Mouse (Mus musculus) liver, postnatal 0 days (tissue): ENCODE measurements around the gene Elmo2. TPM values are rescaled to one million over a fixed set of nuclear protein-coding genes. Genes with fewer than 3 reads are reported as not detected.

Experiments
- ATAC-seq: fragments of 200-750 bp; cut with Nextera tagmentation; 2 replicates; pipeline ENCODE4 v1.8.0; 2017; ENCODE audit warnings: mild to moderate bottlenecking, moderate library complexity
- DNase-seq: peaks from one replicate; pipeline ENCODE4 v3.0.0-alpha.2; 2016
- H3K27ac ChIP-seq: fragments of 300-500 bp; sonication (generic); 2 replicates; pipeline ENCODE4 v1.5.1; 2014; ENCODE audit warnings: antibody characterized with exemption, moderate library complexity, mild to moderate bottlenecking, low read depth
- H3K27me3 ChIP-seq: fragments of 300-500 bp; sonication (generic); 2 replicates; pipeline ENCODE4 v1.6.1; 2014; ENCODE audit warnings: low read length, control low read depth, mixed read lengths; ENCODE audit not compliant: insufficient read depth
- H3K36me3 ChIP-seq: fragments of 300-500 bp; sonication (generic); replicated peaks from 2 replicates; pipeline ENCODE4 v1.6.1; 2014; ENCODE audit warnings: mild to moderate bottlenecking, control low read depth, low read length, moderate library complexity, mixed read lengths; ENCODE audit not compliant: insufficient read depth
- H3K4me1 ChIP-seq: fragments of 300-500 bp; sonication (generic); 2 replicates; pipeline ENCODE4 v1.6.1; 2014; ENCODE audit warnings: antibody characterized with exemption, mild to moderate bottlenecking, control low read depth; ENCODE audit not compliant: insufficient read depth
- H3K4me2 ChIP-seq: fragments of 300-500 bp; sonication (generic); 2 replicates; pipeline ENCODE4 v1.6.1; 2014; ENCODE audit warnings: low read depth, mild to moderate bottlenecking, low read length, moderate library complexity, mixed read lengths
- H3K4me3 ChIP-seq: fragments of 300-500 bp; sonication (generic); 2 replicates; pipeline ENCODE4 v1.5.1; 2014; ENCODE audit warnings: low read depth, low read length
- H3K9ac ChIP-seq: fragments of 300-500 bp; sonication (generic); replicated peaks from 2 replicates; pipeline ENCODE4 v1.6.1; 2014; ENCODE audit warnings: mild to moderate bottlenecking, moderate library complexity
- H3K9me3 ChIP-seq: fragments of 300-500 bp; sonication (generic); 2 replicates; pipeline ENCODE4 v1.6.1; 2016; ENCODE audit warnings: mild to moderate bottlenecking, control low read depth, low read length, mixed read lengths
- CTCF ChIP-seq: sonication (generic); IDR thresholded peaks from 2 replicates; pipeline ENCODE4 v1.5.1; 2016; ENCODE audit warnings: antibody characterized with exemption, low read depth
- EP300 ChIP-seq: IDR thresholded peaks from 2 replicates; pipeline ENCODE4 v1.6.1; 2016; ENCODE audit warnings: antibody characterized with exemption, low read depth, mild to moderate bottlenecking
- WGBS: fragments of 180-500 bp; shearing (Covaris S2); extraction: QIAGEN DNeasy Blood & Tissue Kit; methylation state at CpG from one replicate; pipeline ENCODE4 v1.1.7; 2014; ENCODE audit not compliant: insufficient replicate concordance; 5-methylcytosine and 5-hydroxymethylcytosine counted together
- polyA plus RNA-seq: library from polyadenylated mRNA; unstranded; fragments of >200 nt; fragmentation: Nextera tagmentation; extraction: Ambion mirVana; gene quantifications from 2 replicates; pipeline ENCODE4 v1.2.1, GENCODE M21; 2015

The Elmo2 gene
- polyA plus RNA-seq, 1 experiment from 2014 or later = 12.3 TPM

DNA sequence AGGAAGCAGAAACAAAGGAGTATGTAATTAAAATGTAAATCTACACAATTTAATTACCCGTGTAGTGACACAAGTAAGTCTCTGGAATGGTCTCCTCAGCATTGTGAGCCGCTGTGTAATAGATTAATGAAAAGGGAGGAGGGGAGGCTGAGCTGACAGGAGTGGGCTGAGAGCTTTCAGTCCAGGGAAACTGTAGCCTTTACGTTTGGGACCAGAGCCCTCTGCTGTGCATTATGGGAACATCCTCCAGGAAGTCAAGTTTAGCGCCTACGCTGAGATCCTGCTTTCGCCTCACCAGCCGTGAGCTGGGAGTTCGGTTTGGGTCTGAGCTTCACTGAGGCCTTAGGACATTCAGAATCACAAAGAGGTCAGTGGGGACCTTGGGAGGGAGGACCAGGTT, 23.2 kb upstream of the Elmo2 start:
- WGBS = 33% methylated on average over 8 of the region's 8 CpGs
- ATAC-seq (no peak), DNase-seq (no peak)
- Histone ChIP-seq H3K4me3 (no peak overlapping the region), H3K9ac (no peak overlapping the region), H3K9me3 (peaks cover 10% of the 10 kb centered on the region; the same call in 1 of the 2 replicates), H3K4me2 (no peak overlapping the region), H3K27me3 (no peaks in the 10 kb centered on the region), H3K4me1 (no peaks in the 10 kb centered on the region), H3K27ac (no peak overlapping the region), H3K36me3 (no peaks in the 10 kb centered on the region)
- TF ChIP-seq EP300 (no peak), CTCF (peak; percentile 44)

- Histone ChIP-seq H3K4me3 (no peak overlapping the region), H3K4me2 (no peak overlapping the region), H3K9me3 (no peaks in the 10 kb centered on the region), H3K27me3 (no peaks in the 10 kb centered on the region), H3K9ac (no peak overlapping the region), H3K36me3 (no peaks in the 10 kb centered on the region), H3K4me1 (no peaks in the 10 kb centered on the region), H3K27ac (no peak overlapping the region)
- ATAC-seq (no peak), DNase-seq (no peak)
- TF ChIP-seq CTCF (no peak), EP300 (no peak)
- 72% methylated on average over 5 of the region's 5 CpGs for WGBS
These were observed 19.9 kb upstream of the Elmo2 start for GRCm38 (mm10) chr2:165346180-165346579.

DNA sequence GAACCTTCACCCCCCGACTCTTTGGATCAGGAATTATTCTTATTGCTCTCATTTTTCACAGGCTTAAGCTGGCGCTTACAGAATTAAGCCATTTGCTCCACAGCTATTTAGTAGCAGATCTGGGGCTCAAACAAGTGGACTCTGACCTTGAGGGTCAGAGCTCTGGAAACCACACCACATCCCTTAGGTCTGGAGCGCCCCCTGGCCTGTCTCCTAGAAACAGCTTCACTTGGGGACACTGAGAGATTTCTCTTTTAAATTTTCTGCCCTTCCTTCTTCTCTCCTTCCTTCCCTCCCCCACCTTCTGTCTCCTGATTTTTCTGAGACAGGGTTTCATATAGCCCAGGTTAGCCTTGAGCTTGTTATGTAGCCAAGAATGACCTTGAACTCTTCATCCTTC, 10.9 kb upstream of the Elmo2 start:
- Histone ChIP-seq H3K9ac (no peak overlapping the region), H3K27me3 (no peaks in the 10 kb centered on the region), H3K4me2 (no peak overlapping the region), H3K36me3 (no peaks in the 10 kb centered on the region), H3K4me1 (0 out of 2 replicates have a peak, but pooled peaks cover 2% of the 10 kb centered on the region), H3K27ac (no peak overlapping the region), H3K9me3 (no peaks in the 10 kb centered on the region), H3K4me3 (no peak overlapping the region)
- WGBS = 34% methylated on average over 3 of the region's 3 CpGs
- ATAC-seq (peak; percentile 47; the same call in 1 of the 2 replicates), DNase-seq (peak; percentile 77)
- TF ChIP-seq CTCF = peak; percentile 77
- TF ChIP-seq EP300 = no peak

DNA sequence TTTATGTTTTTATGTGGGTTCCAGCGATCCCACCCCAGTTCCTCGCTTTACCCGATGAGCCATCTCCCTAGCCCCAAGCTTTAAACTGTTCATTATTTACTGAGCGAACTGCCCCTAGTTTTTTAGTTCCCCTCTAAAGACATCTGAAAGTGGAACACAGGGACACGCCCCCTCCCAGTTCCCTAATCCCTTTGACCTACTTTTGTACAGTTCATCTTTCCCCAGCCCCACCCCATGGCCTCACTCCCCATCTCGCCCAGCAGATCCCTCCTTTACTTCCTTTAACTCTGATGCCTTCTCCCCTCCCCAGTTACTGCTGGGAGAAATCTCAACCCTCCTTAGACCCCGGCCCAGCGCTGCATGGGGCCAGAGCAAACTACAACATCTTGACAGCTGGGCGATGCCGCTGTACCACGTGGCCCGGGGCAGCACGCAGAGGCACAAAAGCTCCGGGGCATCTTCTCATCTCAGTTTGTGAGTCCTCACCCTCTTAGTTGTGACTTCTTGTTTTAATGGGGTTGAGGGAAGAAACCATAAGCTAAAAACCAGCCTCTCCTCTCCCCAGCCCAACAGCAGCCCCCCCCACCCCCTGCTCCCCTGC, 6.4 kb upstream of the Elmo2 start:
- no peaks in the 10 kb centered on the region for H3K36me3 ChIP-seq
- no peaks in the 10 kb centered on the region for H3K9me3 ChIP-seq
- H3K4me3 ChIP-seq = no peak overlapping the region
- peak; percentile 32; the same call in 1 of the 2 replicates for ATAC-seq
- no peak overlapping the region for H3K9ac ChIP-seq
- DNase-seq = peak; percentile 38
- WGBS = 32% methylated on average over 14 of the region's 14 CpGs
- no peaks in the 10 kb centered on the region for H3K27me3 ChIP-seq
- H3K4me2 ChIP-seq = 0 out of 2 replicates have a peak overlapping the region, but pooled peaks have one; percentile 26
- peak overlapping the region; percentile 48; the same call in 1 of the 2 replicates for H3K27ac ChIP-seq
- TF ChIP-seq EP300 (no peak), CTCF (no peak)
- peaks cover 20% of the 10 kb centered on the region for H3K4me1 ChIP-seq

GRCm38 (mm10) chr2:165329703-165330102, 3.4 kb upstream of the Elmo2 start:
- Histone ChIP-seq H3K27me3 (no peaks in the 10 kb centered on the region), H3K4me3 (no peak overlapping the region), H3K36me3 (no peaks in the 10 kb centered on the region), H3K9me3 (no peaks in the 10 kb centered on the region), H3K4me2 (no peak overlapping the region), H3K27ac (no peak overlapping the region; the same call in 1 of the 2 replicates), H3K9ac (no peak overlapping the region), H3K4me1 (peaks cover 38% of the 10 kb centered on the region)
- no peak for DNase-seq
- WGBS = 5% methylated on average over 3 of the region's 3 CpGs
- no peak for TF ChIP-seq EP300
- no peak for ATAC-seq

DNA sequence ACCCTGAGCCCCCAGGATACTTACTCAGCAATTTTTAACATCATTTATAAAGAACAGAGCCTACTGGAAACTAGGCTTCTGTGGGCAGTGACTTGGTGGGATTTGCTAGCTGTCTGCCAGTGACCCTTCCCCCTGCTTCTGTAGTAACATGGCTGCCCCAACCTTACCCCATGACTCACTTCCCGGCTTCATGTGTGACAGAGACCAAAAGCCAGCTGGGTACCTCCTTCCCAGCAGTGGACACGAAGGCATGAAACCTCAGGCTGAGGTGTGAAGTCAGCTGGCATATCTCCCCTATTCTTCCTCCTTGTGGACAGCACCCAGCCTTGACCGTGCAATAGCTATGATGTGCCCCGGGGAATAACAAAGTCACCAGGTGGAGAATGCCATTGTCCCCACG, 2.5 kb upstream of the Elmo2 start:
- Histone ChIP-seq H3K27me3 (no peaks in the 10 kb centered on the region), H3K4me3 (no peak overlapping the region), H3K9me3 (no peaks in the 10 kb centered on the region), H3K36me3 (no peaks in the 10 kb centered on the region), H3K4me2 (no peak overlapping the region), H3K4me1 (peaks cover 46% of the 10 kb centered on the region), H3K27ac (no peak overlapping the region), H3K9ac (no peak overlapping the region)
- 70% methylated on average over 5 of the region's 5 CpGs for WGBS
- TF ChIP-seq CTCF (no peak), EP300 (no peak)
- DNase-seq = no peak
- ATAC-seq = no peak

DNA sequence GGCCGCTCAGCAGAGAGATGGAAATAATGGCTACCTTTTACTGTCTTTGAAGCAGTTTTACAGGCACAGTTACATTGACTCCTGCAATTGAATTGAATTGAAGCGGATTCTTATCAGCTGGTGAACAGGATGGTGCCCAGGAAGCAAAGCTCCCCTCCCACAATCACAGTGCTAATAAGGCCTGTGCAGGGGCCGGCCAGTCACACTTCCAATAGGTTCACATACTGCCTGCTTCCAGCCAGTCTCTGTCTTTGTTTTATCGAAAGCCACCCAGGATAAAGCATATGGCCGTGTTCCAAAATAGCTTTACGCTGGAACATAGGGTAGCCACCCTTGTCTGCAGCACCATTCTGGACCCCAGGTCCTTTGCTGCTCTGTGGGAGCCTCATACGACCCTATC, 1.1 kb upstream of the Elmo2 start:
- H3K4me3 ChIP-seq = no peak overlapping the region
- no peaks in the 10 kb centered on the region for H3K36me3 ChIP-seq
- no peaks in the 10 kb centered on the region for H3K27me3 ChIP-seq
- no peak overlapping the region for H3K27ac ChIP-seq
- WGBS = 55% methylated on average over 7 of the region's 7 CpGs
- ATAC-seq (no peak), DNase-seq (no peak)
- no peaks in the 10 kb centered on the region for H3K9me3 ChIP-seq
- peaks cover 55% of the 10 kb centered on the region for H3K4me1 ChIP-seq
- H3K4me2 ChIP-seq = peak overlapping the region; percentile 78
- no peak overlapping the region for H3K9ac ChIP-seq
- no peak for TF ChIP-seq CTCF
